Mouse (Mus musculus) telencephalon, adult 2 months (tissue): ENCODE measurements around the gene Ccer1.
A peak's percentile ranks its signal among the peaks of the same experiment; 100 is the strongest.
"Not testable (repeated sequence)": the region's sequence is repeated elsewhere in the genome, so short reads cannot be mapped to it uniquely, and the experiment has no call there.

Experiments used
- DNase-seq: peaks from one replicate; pipeline ENCODE4 v3.0.0-alpha.2; 2011; ENCODE audit warnings: low read depth, low spot score

Gene Ccer1

DNA sequence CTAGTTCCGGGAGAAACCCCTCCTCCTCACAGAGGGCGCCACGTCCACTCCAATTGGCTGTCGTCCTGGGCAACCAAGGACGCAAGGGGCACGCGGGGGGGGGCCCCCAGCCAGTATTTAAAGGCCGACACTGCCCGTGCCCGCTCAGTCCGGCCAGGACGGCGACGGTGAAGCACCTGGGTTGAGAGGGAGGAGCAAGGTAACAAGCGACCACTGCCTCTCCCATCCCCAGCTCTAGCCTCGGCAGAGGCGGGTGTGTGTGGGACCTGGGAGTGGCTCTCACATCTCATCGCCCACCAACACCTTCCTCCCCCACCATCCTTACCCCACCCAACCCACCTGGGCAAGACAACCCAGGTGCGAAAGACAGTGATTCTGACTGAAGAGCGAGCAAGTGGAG, at the start of gene Ccer1:
Gene Ccer1 (plus strand): TSS at position 147 of the 400 bp plus-strand sequence.
- no peak for DNase-seq

GRCm38 (mm10) chr10:97643768-97644167, 49.1 kb upstream of the Ccer1 start, which contains the start of gene Epyc:
Gene Epyc (plus strand): TSS chr10:97644068.
- no peak for DNase-seq

DNA sequence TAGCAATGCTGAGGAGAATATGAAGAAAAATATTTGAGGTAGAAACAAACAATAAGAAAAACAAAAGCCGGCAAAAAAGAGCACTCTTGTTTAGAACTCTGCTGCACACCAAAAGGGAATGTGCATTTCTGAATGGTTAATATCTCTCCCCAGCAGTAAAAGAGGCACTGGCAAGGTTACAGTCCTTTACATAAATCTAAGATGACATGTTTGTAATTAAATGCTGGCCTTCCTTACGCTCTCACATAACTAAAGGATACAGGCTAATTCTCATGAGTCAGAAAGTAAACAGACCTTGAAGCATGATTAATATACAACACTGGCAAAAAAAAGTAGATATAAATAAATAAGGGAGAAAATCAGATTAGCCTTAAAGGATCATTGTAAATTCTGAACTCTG, 42.5 kb upstream of the Ccer1 start:
- DNase-seq, result no peak

- DNase-seq, result no peak
Observed at GRCm38 (mm10) chr10:97659489-97659888, 33.4 kb upstream of the Ccer1 start.

DNA sequence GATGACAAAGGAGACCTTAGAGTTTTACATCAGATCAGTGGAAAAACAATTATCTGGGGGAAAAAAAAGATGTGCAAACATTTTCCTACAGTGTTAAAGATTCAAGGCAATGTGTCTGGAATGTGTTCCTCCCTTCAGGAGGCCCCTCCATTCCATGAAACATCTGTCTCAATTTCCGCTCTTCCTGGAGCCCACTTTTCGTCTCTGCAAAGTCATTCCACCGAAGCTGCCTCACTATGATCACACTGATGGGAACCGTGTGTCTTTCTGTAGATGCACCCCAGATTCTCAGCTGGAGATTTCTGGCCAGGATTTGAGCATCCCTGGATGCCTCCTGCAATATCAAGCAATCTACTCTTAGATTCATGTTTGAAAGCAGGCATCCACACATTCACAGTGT, 24.2 kb upstream of the Ccer1 start:
- no peak for DNase-seq

GRCm38 (mm10) chr10:97670202-97670601, 22.7 kb upstream of the Ccer1 start:
- no peak for DNase-seq

DNA sequence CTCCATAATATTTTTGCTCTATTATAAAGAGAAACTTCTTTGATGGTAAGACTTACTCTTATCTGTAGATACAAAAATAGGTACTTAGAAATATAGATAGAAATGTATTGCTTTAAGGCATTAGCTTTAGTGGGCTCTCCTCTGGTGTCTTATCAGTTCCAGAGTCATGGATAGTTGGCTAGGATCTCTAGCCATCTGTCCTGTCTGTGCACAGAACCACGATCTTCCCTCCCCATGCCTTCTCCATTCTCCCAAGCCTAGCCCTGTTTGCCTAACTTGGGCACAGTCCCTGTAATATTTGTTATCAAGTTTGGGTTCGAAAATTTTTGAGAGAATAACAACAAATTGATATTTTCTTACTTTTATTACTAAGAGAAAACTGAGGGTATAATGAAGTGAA, 19.6 kb upstream of the Ccer1 start:
- DNase-seq, result no peak

DNA sequence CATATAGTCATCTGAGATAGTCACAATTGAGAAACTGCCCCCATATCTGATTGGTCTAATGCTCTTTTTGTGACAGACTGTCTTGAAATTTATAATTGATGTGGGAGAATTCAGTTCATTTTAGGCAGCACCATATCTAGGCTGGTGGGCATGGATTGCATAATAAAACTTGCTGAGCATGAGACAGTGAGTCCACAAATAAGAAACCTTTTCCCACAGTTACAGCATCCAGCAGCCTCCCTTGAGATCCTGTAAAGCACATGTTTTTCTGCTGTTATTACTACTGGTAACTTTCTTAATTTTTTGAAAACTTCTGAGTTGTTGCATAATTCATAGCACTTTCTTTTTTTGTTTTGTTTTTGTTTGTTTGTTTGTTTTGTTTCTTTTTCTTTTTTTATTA, 9.9 kb upstream of the Ccer1 start:
- no peak for DNase-seq

DNA sequence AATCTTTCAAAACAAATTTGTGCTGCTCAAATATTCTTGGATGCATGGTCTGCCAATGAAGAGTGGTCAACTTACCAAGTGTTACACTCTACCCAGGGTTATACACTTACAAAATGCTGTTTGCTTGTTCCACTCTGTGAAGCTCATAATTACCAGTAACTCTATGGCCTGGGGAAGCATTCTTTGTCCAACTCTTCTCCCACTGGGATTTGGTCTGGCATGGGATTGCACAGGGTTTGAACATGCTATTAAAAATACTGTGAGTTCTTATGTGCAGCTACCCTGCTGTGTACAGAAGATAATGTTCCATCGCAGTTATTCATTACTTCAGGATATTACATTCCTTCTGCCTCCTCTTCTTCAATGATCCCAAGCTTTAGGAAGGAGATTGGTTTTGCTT, 5.7 kb upstream of the Ccer1 start:
- DNase-seq, result no peak

DNA sequence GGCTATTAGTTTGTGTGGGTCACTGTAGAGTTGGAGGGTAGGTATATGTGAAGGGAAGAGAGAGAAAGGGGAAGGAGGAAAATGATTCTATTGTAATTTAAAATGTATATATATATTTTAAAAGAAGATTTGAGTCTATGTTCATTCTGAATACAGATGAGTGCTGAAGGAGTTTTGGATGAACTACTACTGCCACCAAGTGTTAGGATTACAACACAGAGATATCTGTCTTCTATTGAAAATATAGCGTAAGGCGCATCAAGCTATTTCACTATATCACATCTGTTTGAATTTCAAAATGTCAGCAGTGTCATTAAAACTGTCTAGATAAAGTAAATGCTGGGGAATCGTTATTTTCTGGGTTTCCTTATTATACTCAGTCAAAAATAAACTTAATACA, 3.4 kb upstream of the Ccer1 start:
- no peak for DNase-seq

GRCm38 (mm10) chr10:97693398-97694135, 708 bp downstream of the Ccer1 start:
- DNase-seq, result no peak

DNA sequence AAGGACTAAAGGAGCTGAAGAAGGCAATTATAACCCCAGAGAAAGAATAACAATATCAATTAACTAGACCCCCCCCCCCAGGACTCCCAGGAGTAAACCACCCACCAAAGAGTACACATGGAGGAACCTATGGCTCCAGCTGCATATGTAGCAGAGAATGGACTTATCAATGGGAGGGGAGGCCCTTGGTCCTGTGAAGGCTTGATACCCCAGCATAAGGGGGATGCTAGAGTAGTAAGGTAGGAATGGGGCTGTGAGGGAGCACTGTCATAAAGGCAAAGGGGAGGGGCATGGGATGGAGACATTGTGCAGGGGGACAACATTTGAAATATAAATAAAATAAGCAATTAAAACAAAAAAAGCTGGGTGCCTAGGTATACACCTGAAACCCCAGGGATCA, 9.5 kb downstream of the Ccer1 start:
- no peak for DNase-seq

DNA sequence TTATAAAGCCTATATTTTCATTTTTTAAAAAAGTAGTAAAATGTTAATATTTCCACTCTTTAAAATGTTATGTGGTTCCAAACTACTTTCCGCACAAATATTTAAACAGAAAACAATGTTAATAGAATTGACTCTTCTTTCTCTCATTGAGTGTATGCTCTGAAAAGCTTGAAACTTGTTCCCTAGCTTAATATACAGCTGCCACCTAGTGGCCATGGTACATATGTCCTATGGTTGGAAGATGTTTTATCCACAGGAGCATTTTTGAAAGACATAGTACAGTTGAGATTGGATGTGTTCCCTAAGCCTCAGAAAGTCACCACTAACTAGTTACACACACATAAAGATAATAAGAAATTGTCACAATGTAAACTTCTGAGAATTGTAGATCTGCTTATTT, 11.7 kb downstream of the Ccer1 start:
- no peak for DNase-seq

- DNase-seq, result no peak
Observed at GRCm38 (mm10) chr10:97712687-97713086, 19.8 kb downstream of the Ccer1 start.

- no peak for DNase-seq
Observed at GRCm38 (mm10) chr10:97714584-97714983, 21.7 kb downstream of the Ccer1 start.

GRCm38 (mm10) chr10:97715289-97715906, 22.5 kb downstream of the Ccer1 start:
- DNase-seq, result no peak

DNA sequence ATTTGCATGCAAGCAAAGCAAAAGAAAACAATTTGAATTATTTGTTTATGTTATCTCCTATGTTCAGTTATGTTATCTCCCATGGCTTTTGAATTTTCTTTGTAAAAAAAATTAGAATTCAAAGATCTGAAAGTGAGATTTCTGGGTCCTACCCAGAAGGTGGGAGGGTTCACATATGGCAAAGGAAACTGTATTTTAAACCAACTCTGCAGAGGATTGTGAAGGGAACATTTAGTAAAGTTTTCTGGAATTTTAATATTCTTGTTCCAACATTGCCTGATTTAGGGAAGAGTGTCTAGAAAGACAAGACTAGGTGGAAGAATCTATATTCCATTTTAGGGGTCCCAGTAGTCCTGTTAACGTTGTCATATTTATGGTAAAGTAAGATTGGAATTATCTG, 24.4 kb downstream of the Ccer1 start:
- DNase-seq, result peak; percentile 61

DNA sequence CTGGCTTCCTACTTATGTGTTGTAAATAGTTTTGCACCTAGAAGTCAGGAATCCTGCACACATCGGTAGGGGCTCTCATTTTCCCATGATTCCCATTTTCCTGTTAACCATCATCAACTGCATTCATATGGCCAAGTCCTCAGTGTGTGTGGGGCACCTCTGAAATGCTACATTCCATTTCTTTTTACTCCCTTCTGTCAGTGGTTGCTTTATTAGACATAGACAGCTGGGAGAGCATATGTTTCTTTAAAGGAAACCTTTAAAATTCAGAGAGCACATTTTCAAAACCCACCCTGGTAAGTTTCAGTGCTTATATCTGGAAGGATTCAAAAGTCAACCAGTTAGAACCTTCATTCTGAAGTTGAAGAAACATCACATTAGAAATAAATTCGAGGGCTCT, 25.2 kb downstream of the Ccer1 start:
- peak; percentile 71 for DNase-seq

DNA sequence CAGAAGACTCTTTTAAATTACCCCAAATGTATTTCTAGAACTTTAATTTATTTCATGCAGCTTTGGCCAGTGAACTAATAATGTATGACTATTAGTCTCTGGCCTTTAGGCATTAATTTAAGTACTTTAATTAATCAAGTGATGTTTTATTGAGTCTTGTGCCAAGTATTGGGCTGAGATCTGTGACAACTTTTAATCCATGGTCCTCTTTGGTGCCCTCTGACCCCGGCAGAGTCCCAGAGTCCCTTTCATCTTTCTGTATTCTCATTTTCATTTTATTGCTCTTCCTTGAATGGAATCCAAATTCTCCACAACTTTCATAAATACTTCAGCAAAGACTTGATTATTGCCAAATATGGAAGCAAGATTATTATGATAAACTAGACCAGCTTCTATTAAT, 27.8 kb downstream of the Ccer1 start:
- no peak for DNase-seq

GRCm38 (mm10) chr10:97722709-97723108, 29.9 kb downstream of the Ccer1 start:
- DNase-seq, result no peak

GRCm38 (mm10) chr10:97725929-97726328, 33.1 kb downstream of the Ccer1 start:
- DNase-seq, result no peak

GRCm38 (mm10) chr10:97726655-97727054, 33.8 kb downstream of the Ccer1 start, which contains the start of gene C030005K15Rik:
Gene C030005K15Rik (minus strand): TSS chr10:97726755.
- not testable (repeated sequence) for DNase-seq
